Mouse (Mus musculus) E14TG2a.4 (cell line): Measurements from ENCODE around the gene Stambpl1.

Experiments
- CTCF ChIP-seq: conservative IDR thresholded peaks from 2 replicates; pipeline ENCODE4 v1.5.1; 2014; ENCODE audit warnings: low read length
- POU5F1 ChIP-seq: IDR thresholded peaks from 2 replicates; pipeline ENCODE4 v1.6.1; 2014; ENCODE audit warnings: low read length, borderline replicate concordance

GRCm38 (mm10) chr19:34233944-34234343, 41.9 kb downstream of the Stambpl1 start:
- no peak for TF ChIP-seq CTCF
- TF ChIP-seq POU5F1 = no peak
